Mouse (Mus musculus) midbrain, postnatal 0 days (tissue): Measurements from ENCODE around the gene Agl. TPM values are rescaled to one million over a fixed set of nuclear protein-coding genes. Genes with fewer than 3 reads are reported as not detected.

Experiments used
- ATAC-seq: fragments of 200-750 bp; cut with Nextera tagmentation; 2 replicates; pipeline ENCODE4 v1.8.0; 2017; ENCODE audit warnings: moderate number of reproducible peaks, mild to moderate bottlenecking, moderate TSS enrichment, moderate library complexity; ENCODE audit not compliant: low FRiP score
- DNase-seq: peaks from one replicate; pipeline ENCODE4 v3.0.0-alpha.2; 2015; ENCODE audit warnings: low spot score
- H3K27ac ChIP-seq: fragments of 300-500 bp; sonication (generic); 2 replicates; pipeline ENCODE4 v1.5.1; 2014; ENCODE audit warnings: low read depth, mild to moderate bottlenecking, low read length, mixed read lengths
- H3K27me3 ChIP-seq: fragments of 300-500 bp; sonication (generic); 2 replicates; pipeline ENCODE4 v1.6.1; 2014; ENCODE audit warnings: low read length, control low read depth, mixed read lengths; ENCODE audit not compliant: insufficient read depth
- H3K36me3 ChIP-seq: fragments of 300-500 bp; sonication (generic); 2 replicates; pipeline ENCODE4 v1.6.1; 2014; ENCODE audit warnings: low read length, control low read depth, mixed read lengths; ENCODE audit not compliant: insufficient read depth
- H3K4me1 ChIP-seq: fragments of 300-500 bp; sonication (generic); 2 replicates; pipeline ENCODE4 v1.6.1; 2014; ENCODE audit warnings: mild to moderate bottlenecking, control low read depth, antibody characterized with exemption, low read length, mixed read lengths; ENCODE audit not compliant: insufficient read depth
- H3K4me2 ChIP-seq: fragments of 300-500 bp; sonication (generic); 2 replicates; pipeline ENCODE4 v1.6.1; 2014; ENCODE audit warnings: low read depth, mild to moderate bottlenecking, low read length, mixed read lengths; ENCODE audit not compliant: poor library complexity, severe bottlenecking
- H3K4me3 ChIP-seq: fragments of 300-500 bp; sonication (generic); 2 replicates; pipeline ENCODE4 v1.5.1; 2014; ENCODE audit warnings: low read depth, mild to moderate bottlenecking, low read length, moderate library complexity
- H3K9ac ChIP-seq: fragments of 300-500 bp; sonication (generic); replicated peaks from 2 replicates; pipeline ENCODE4 v1.6.1; 2014; ENCODE audit warnings: mild to moderate bottlenecking, low read length, moderate library complexity, mixed read lengths; ENCODE audit not compliant: poor library complexity, severe bottlenecking
- H3K9me3 ChIP-seq: fragments of 300-500 bp; sonication (generic); 2 replicates; pipeline ENCODE4 v1.6.1; 2016; ENCODE audit warnings: low read length, control low read depth
- CTCF ChIP-seq: IDR thresholded peaks from 2 replicates; pipeline ENCODE4 v1.5.1; 2016; ENCODE audit warnings: antibody characterized with exemption, mild to moderate bottlenecking
- WGBS: fragments of 180-500 bp; shearing (Covaris S2); extraction: QIAGEN DNeasy Blood & Tissue Kit; methylation state at CpG from one replicate; pipeline ENCODE4 v1.1.7; 2014; 5-methylcytosine and 5-hydroxymethylcytosine counted together
- polyA plus RNA-seq: library from polyadenylated mRNA; unstranded; fragments of >200 nt; fragmentation: Nextera tagmentation; extraction: Ambion mirVana; gene quantifications from 2 replicates; pipeline ENCODE4 v1.2.1, GENCODE M21; 2015
- total RNA-seq: library from RNA; depleted of rRNA; stranded (reverse); fragments of >200 nt; gene quantifications from 2 replicates; pipeline ENCODE4 v1.2.3, GENCODE M21; 2014; rRNA removed

Agl gene
- total and polyA plus RNA-seq, 2 experiments from 2014 or later, result 12.5 to 18.9 TPM

DNA sequence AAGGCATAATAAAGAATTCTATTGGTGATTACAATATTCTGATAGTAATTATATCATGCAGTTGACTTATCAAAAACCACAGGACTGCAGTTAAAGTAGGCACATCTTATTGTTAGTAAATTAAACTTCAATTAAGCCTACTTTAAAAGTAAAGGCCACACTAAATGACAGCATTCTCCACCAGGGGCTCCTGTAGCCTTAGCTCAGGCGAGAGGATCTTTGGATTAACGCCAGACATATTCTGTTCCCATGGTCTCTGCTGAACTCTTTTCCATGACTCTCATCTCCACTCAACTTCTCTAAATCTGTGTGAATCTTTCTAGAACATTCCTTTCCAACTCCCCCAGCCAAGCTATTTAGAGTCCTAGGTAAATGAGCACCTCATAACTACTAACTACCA is 109.2 kb downstream of the Agl start:
- WGBS, result 60% methylated on average over 2 of the region's 2 CpGs
- no peak overlapping the region for H3K4me3 ChIP-seq

DNA sequence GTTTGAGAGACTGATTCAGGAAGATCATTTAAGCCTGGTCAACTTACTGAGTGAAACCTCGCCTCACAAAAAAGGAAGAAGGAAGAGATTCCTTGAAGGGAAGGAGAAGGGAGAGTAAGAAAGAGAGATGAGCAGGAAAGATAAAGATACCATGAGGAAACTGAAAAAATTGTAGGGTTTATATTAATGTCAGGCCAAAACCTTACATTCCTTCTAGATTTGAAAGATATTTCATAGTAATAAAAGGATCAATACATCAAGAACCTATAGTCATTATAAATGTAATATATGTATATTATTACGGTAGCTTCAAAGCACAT is 112.3 kb downstream of the Agl start:
- peaks cover 4% of the 10 kb centered on the region; the same call in 1 of the 2 replicates for H3K36me3 ChIP-seq
- ATAC-seq (no peak), DNase-seq (no peak)
- no peaks in the 10 kb centered on the region for H3K9me3 ChIP-seq
- no peaks in the 10 kb centered on the region for H3K4me1 ChIP-seq
- H3K4me3 ChIP-seq, result no peak overlapping the region
- TF ChIP-seq CTCF, result no peak
- H3K9ac ChIP-seq, result no peak overlapping the region
- H3K27me3 ChIP-seq, result no peaks in the 10 kb centered on the region
- H3K27ac ChIP-seq, result no peak overlapping the region
- H3K4me2 ChIP-seq, result no peak overlapping the region
- WGBS, result 92% methylated on average over 2 of the region's 2 CpGs

More for the DNA sequence above, 109.2 kb downstream of the Agl start:
- TF ChIP-seq CTCF, result peak; percentile 20; the same call in 1 of the 2 replicates
- Histone ChIP-seq H3K27me3 (no peaks in the 10 kb centered on the region), H3K36me3 (peaks cover 2% of the 10 kb centered on the region; the same call in 1 of the 2 replicates), H3K4me1 (no peaks in the 10 kb centered on the region), H3K27ac (no peak overlapping the region), H3K9me3 (no peaks in the 10 kb centered on the region), H3K4me2 (no peak overlapping the region), H3K9ac (no peak overlapping the region)
- no peak for ATAC-seq
- DNase-seq, result peak; percentile 37

DNA sequence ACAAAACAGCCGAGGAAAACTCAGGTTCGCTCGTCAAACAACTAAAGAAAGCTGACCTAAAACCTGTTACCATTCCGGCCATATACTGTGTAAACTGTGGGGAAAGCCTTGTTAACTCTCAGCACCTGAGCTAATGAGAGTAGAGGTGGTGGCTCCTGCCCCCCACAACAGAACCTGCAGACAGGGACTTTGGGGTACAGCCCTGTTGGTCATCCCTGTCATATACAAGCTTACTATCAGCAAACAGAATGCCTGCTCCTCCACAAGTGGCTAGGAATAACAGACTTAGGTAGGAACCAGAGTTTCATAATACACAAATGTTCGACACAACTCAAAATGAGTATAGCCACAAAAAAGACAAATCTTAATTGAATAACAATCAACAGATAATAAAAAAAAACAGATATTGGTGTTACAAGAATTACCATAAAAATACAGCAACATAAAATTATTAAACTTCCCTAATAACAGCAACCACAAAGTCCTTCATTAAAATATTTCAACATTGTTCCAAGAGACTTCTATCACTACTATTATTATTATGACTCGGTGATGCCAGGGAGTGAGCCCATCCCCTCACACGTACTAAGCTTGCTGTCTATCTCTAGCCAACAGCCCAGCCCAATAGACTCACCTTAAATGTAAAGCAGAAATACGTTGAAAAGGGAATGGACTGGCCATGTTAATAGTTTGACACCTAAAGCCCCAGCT is 112.9 kb downstream of the Agl start:
- Histone ChIP-seq H3K4me3 (no peak overlapping the region), H3K27ac (no peak overlapping the region), H3K4me2 (no peak overlapping the region), H3K27me3 (no peaks in the 10 kb centered on the region), H3K9ac (no peak overlapping the region), H3K36me3 (peaks cover 4% of the 10 kb centered on the region; the same call in 1 of the 2 replicates), H3K4me1 (no peaks in the 10 kb centered on the region), H3K9me3 (no peaks in the 10 kb centered on the region)
- no peak for TF ChIP-seq CTCF
- WGBS, result 94% methylated on average over 8 of the region's 8 CpGs
- no peak for ATAC-seq
- DNase-seq, result no peak

DNA sequence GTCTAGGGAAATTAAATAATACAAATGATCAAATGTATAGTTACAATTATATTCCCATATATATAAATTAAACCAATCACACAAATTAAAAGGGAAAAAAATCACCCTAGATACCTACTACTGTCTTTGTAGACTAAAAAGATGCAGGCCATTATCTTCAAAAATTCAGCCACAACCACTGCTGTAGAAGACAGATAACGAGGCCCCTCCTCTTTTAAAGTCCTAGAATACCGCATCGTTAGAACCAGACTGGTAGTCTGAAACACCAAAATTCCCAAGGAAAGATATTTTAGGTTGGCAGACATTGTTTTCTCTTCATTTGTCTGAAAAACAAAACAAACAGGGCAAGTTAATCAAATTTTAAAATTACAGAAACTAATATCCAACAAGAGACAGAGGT is 113.7 kb downstream of the Agl start:
- Histone ChIP-seq H3K4me1 (no peaks in the 10 kb centered on the region), H3K9ac (no peak overlapping the region), H3K4me3 (no peak overlapping the region), H3K36me3 (peaks cover 4% of the 10 kb centered on the region; the same call in 1 of the 2 replicates), H3K9me3 (no peaks in the 10 kb centered on the region), H3K27ac (no peak overlapping the region), H3K4me2 (no peak overlapping the region), H3K27me3 (no peaks in the 10 kb centered on the region)
- no peak for ATAC-seq
- TF ChIP-seq CTCF, result no peak
- 91% methylated on average over 3 of the region's 3 CpGs for WGBS
- DNase-seq, result no peak

Other genes with a start within 250 kb of the Agl start
- gene Lrrc39, start 245.2 kb downstream of the Agl start, total RNA-seq, result not detected in 2 replicates
- gene Lrrc39, start 245.2 kb downstream of the Agl start, polyA plus RNA-seq, result 0.22 and 0.23 TPM in 2 replicates
- 5.3 and 6.6 TPM in 2 replicates for gene Sass6, start 213.2 kb downstream of the Agl start, total RNA-seq
- 7.2 and 9.2 TPM in 2 replicates for gene Sass6, start 213.2 kb downstream of the Agl start, polyA plus RNA-seq
- gene Trmt13, start 193.6 kb downstream of the Agl start, total RNA-seq, result 12.2 and 14.0 TPM in 2 replicates
- gene Trmt13, start 193.6 kb downstream of the Agl start, polyA plus RNA-seq, result 22.1 and 23.4 TPM in 2 replicates
- gene Mfsd14a, start 145.5 kb downstream of the Agl start, total RNA-seq, result 44.7 and 51.1 TPM in 2 replicates
- gene Mfsd14a, start 145.5 kb downstream of the Agl start, polyA plus RNA-seq, result 49.4 and 50.6 TPM in 2 replicates
- gene Gm43191, start 126.9 kb downstream of the Agl start, total RNA-seq, result not detected in 2 replicates
- gene Gm43191, start 126.9 kb downstream of the Agl start, polyA plus RNA-seq, result not detected in 2 replicates
- gene Slc35a3, start 95.3 kb downstream of the Agl start, total RNA-seq, result 18.9 and 23.9 TPM in 2 replicates
- 5.4 and 6.2 TPM in 2 replicates for gene Slc35a3, start 95.3 kb downstream of the Agl start, polyA plus RNA-seq
- 3.8 and 7.3 TPM in 2 replicates for gene Frrs1, start 51.3 kb upstream of the Agl start, total RNA-seq
- 5.6 and 7.0 TPM in 2 replicates for gene Frrs1, start 51.3 kb upstream of the Agl start, polyA plus RNA-seq
- gene 4930455H04Rik, start 160.1 kb upstream of the Agl start, total RNA-seq, result not detected in 2 replicates
- gene 4930455H04Rik, start 160.1 kb upstream of the Agl start, polyA plus RNA-seq, result not detected in 2 replicates
- gene Palmd, start 160.8 kb upstream of the Agl start, total RNA-seq, result 3.5 and 10.7 TPM in 2 replicates
- gene Palmd, start 160.8 kb upstream of the Agl start, polyA plus RNA-seq, result 6.1 and 6.7 TPM in 2 replicates